Mouse (Mus musculus) left cerebral cortex, adult 8-10 months (tissue): ENCODE data around the gene Ppp6r3. TPM values are rescaled to one million over a fixed set of nuclear protein-coding genes. Genes with fewer than 3 reads are reported as not detected.
"Not testable (repeated sequence)": the region's sequence is repeated elsewhere in the genome, so short reads cannot be mapped to it uniquely, and the experiment has no call there.

Experiments
- DNase-seq, 2 experiments: peaks; one replicate each; pipeline ENCODE4 v3.0.0; 2022; ENCODE audit warnings: low spot score in 2 of 2
- total RNA-seq, 4 experiments: library from RNA; stranded (reverse); gene quantifications; 2 replicates each; pipeline ENCODE4 v1.2.4; 2022

Gene Ppp6r3
- total RNA-seq, 4 experiments from 2014 or later: 71.6 to 80.7 (median 78.8) TPM

GRCm38 (mm10) chr19:3576451-3577264, 1.1 kb upstream of the Ppp6r3 start:
- no peak for DNase-seq

- no peak for DNase-seq
These were observed 295 bp downstream of the Ppp6r3 start for GRCm38 (mm10) chr19:3575276-3575631.

- no peak for DNase-seq
These were observed 905 bp downstream of the Ppp6r3 start for GRCm38 (mm10) chr19:3574593-3575094.

- no peak for DNase-seq
These were observed 11.2 kb downstream of the Ppp6r3 start for GRCm38 (mm10) chr19:3564309-3564708.

GRCm38 (mm10) chr19:3562752-3563151, 12.8 kb downstream of the Ppp6r3 start:
- DNase-seq: no peak

GRCm38 (mm10) chr19:3562298-3562697, 13.3 kb downstream of the Ppp6r3 start:
- no peak for DNase-seq

- DNase-seq: no peak
These were observed 19.3 kb downstream of the Ppp6r3 start for GRCm38 (mm10) chr19:3556169-3556827.

GRCm38 (mm10) chr19:3554785-3555184, 20.8 kb downstream of the Ppp6r3 start:
- DNase-seq: no peak

- DNase-seq: no peak
These were observed 23.9 kb downstream of the Ppp6r3 start for GRCm38 (mm10) chr19:3551573-3552159.

- no peak for DNase-seq
These were observed 25.4 kb downstream of the Ppp6r3 start for GRCm38 (mm10) chr19:3550101-3550500.

- DNase-seq: no peak
These were observed 26.3 kb downstream of the Ppp6r3 start for GRCm38 (mm10) chr19:3549263-3549662.

GRCm38 (mm10) chr19:3548311-3548710, 27.2 kb downstream of the Ppp6r3 start:
- DNase-seq: no peak

GRCm38 (mm10) chr19:3544995-3545394, 30.6 kb downstream of the Ppp6r3 start:
- DNase-seq: no peak

GRCm38 (mm10) chr19:3542591-3542990, 33.0 kb downstream of the Ppp6r3 start:
- DNase-seq: no peak

- DNase-seq: no peak
These were observed 34.6 kb downstream of the Ppp6r3 start for GRCm38 (mm10) chr19:3540997-3541396.

GRCm38 (mm10) chr19:3540254-3540653, 35.3 kb downstream of the Ppp6r3 start:
- DNase-seq: no peak

GRCm38 (mm10) chr19:3539456-3539855, 36.1 kb downstream of the Ppp6r3 start:
- no peak for DNase-seq

- no peak for DNase-seq
These were observed 37.9 kb downstream of the Ppp6r3 start for GRCm38 (mm10) chr19:3537658-3538057.

GRCm38 (mm10) chr19:3534945-3535344, 40.6 kb downstream of the Ppp6r3 start:
- DNase-seq: no peak

- DNase-seq: not testable (repeated sequence)
These were observed 42.1 kb downstream of the Ppp6r3 start for GRCm38 (mm10) chr19:3533266-3533966.

- DNase-seq: no peak
These were observed 42.8 kb downstream of the Ppp6r3 start for GRCm38 (mm10) chr19:3532717-3533260.
